Mouse (Mus musculus): ENCODE measurements around the gene Oaf. TPM values are rescaled to one million over a fixed set of nuclear protein-coding genes. Genes with fewer than 3 reads are reported as not detected.

Oaf gene
- polyA plus RNA-seq, 1 experiment from 2014 or later, result 7.9 TPM

- ATAC-seq (ENCODE audit: low FRiP score), result no peak
- Histone ChIP-seq H3K27me3 (ENCODE audit: control insufficient read depth, insufficient read depth, low read length) (peaks cover 29% of the 10 kb centered on the region), H3K4me3 (replicated peaks; ENCODE audit: low read length) (no peak overlapping the region), H3K4me1 (replicated peaks; ENCODE audit: control insufficient read depth, insufficient read depth, low read length) (no peaks in the 10 kb centered on the region; the same call in 1 of the 2 replicates), H3K9me3 (ENCODE audit: control insufficient read depth, low read length) (no peaks in the 10 kb centered on the region), H3K27ac (no peak overlapping the region), H3K4me2 (replicated peaks) (no peak overlapping the region), H3K36me3 (replicated peaks; ENCODE audit: control insufficient read depth, insufficient read depth) (no peaks in the 10 kb centered on the region), H3K9ac (no peak overlapping the region)
- DNase-seq (ENCODE audit: low spot score), result no peak
- WGBS, result 61% methylated on average over 7 of the region's 7 CpGs
Observed at GRCm38 (mm10) chr9:43237111-43237775, 2.5 kb downstream of the Oaf start.

GRCm38 (mm10) chr9:43236576-43236975 lies 3.1 kb downstream of the Oaf start:
- WGBS, result 90% methylated on average over 7 of the region's 7 CpGs

GRCm38 (mm10) chr9:43236106-43236505 lies 3.6 kb downstream of the Oaf start:
- H3K4me1 ChIP-seq (replicated peaks; ENCODE audit: control insufficient read depth, insufficient read depth, low read length), result no peaks in the 10 kb centered on the region; the same call in 1 of the 2 replicates
- H3K4me2 ChIP-seq (replicated peaks), result no peak overlapping the region
- no peaks in the 10 kb centered on the region for H3K36me3 ChIP-seq (replicated peaks; ENCODE audit: control insufficient read depth, insufficient read depth)
- ATAC-seq (ENCODE audit: low FRiP score) (no peak), DNase-seq (ENCODE audit: low spot score) (no peak)
- no peaks in the 10 kb centered on the region for H3K9me3 ChIP-seq (ENCODE audit: control insufficient read depth, low read length)
- no peak overlapping the region for H3K9ac ChIP-seq
- H3K4me3 ChIP-seq (replicated peaks; ENCODE audit: low read length), result no peak overlapping the region
- peaks cover 29% of the 10 kb centered on the region for H3K27me3 ChIP-seq (ENCODE audit: control insufficient read depth, insufficient read depth, low read length)
- 84% methylated on average over 1 of the region's 1 CpGs for WGBS
- H3K27ac ChIP-seq, result no peak overlapping the region

More at GRCm38 (mm10) chr9:43236576-43236975, 3.1 kb downstream of the Oaf start:
- no peak for ATAC-seq (ENCODE audit: low FRiP score)
- H3K9ac ChIP-seq, result no peak overlapping the region
- DNase-seq (ENCODE audit: low spot score), result no peak
- H3K4me3 ChIP-seq (replicated peaks; ENCODE audit: low read length), result no peak overlapping the region
- peaks cover 29% of the 10 kb centered on the region for H3K27me3 ChIP-seq (ENCODE audit: control insufficient read depth, insufficient read depth, low read length)
- H3K27ac ChIP-seq, result no peak overlapping the region
- H3K4me2 ChIP-seq (replicated peaks), result no peak overlapping the region
- no peaks in the 10 kb centered on the region; the same call in 1 of the 2 replicates for H3K4me1 ChIP-seq (replicated peaks; ENCODE audit: control insufficient read depth, insufficient read depth, low read length)
- H3K9me3 ChIP-seq (ENCODE audit: control insufficient read depth, low read length), result no peaks in the 10 kb centered on the region
- no peaks in the 10 kb centered on the region for H3K36me3 ChIP-seq (replicated peaks; ENCODE audit: control insufficient read depth, insufficient read depth)

- H3K27ac ChIP-seq, result no peak overlapping the region
- H3K27me3 ChIP-seq (ENCODE audit: control insufficient read depth, insufficient read depth, low read length), result peaks cover 29% of the 10 kb centered on the region
- WGBS, result 90% methylated on average over 6 of the region's 6 CpGs
- no peaks in the 10 kb centered on the region for H3K36me3 ChIP-seq (replicated peaks; ENCODE audit: control insufficient read depth, insufficient read depth)
- H3K4me3 ChIP-seq (replicated peaks; ENCODE audit: low read length), result no peak overlapping the region
- no peaks in the 10 kb centered on the region for H3K9me3 ChIP-seq (ENCODE audit: control insufficient read depth, low read length)
- no peak overlapping the region for H3K4me2 ChIP-seq (replicated peaks)
- H3K9ac ChIP-seq, result no peak overlapping the region
- H3K4me1 ChIP-seq (replicated peaks; ENCODE audit: control insufficient read depth, insufficient read depth, low read length), result no peaks in the 10 kb centered on the region; the same call in 1 of the 2 replicates
- ATAC-seq (ENCODE audit: low FRiP score), result no peak
- no peak for DNase-seq (ENCODE audit: low spot score)
Observed at GRCm38 (mm10) chr9:43235336-43235735, 4.4 kb downstream of the Oaf start.

GRCm38 (mm10) chr9:43234496-43234895 lies 5.2 kb downstream of the Oaf start:
- H3K4me3 ChIP-seq (replicated peaks; ENCODE audit: low read length), result no peak overlapping the region
- no peaks in the 10 kb centered on the region for H3K9me3 ChIP-seq (ENCODE audit: control insufficient read depth, low read length)
- ATAC-seq (ENCODE audit: low FRiP score) (no peak), DNase-seq (ENCODE audit: low spot score) (no peak)
- no peak overlapping the region for H3K4me2 ChIP-seq (replicated peaks)
- H3K9ac ChIP-seq, result no peak overlapping the region
- no peak overlapping the region for H3K27ac ChIP-seq
- H3K4me1 ChIP-seq (replicated peaks; ENCODE audit: control insufficient read depth, insufficient read depth, low read length), result no peaks in the 10 kb centered on the region; the same call in 1 of the 2 replicates
- H3K27me3 ChIP-seq (ENCODE audit: control insufficient read depth, insufficient read depth, low read length), result peaks cover 28% of the 10 kb centered on the region
- no peaks in the 10 kb centered on the region for H3K36me3 ChIP-seq (replicated peaks; ENCODE audit: control insufficient read depth, insufficient read depth)
- WGBS, result 88% methylated on average over 5 of the region's 5 CpGs

- ATAC-seq (ENCODE audit: low FRiP score) (no peak), DNase-seq (ENCODE audit: low spot score) (no peak)
- Histone ChIP-seq H3K4me2 (replicated peaks) (no peak overlapping the region), H3K36me3 (replicated peaks; ENCODE audit: control insufficient read depth, insufficient read depth) (no peaks in the 10 kb centered on the region), H3K9ac (no peak overlapping the region), H3K4me1 (replicated peaks; ENCODE audit: control insufficient read depth, insufficient read depth, low read length) (no peaks in the 10 kb centered on the region), H3K4me3 (replicated peaks; ENCODE audit: low read length) (no peak overlapping the region), H3K9me3 (ENCODE audit: control insufficient read depth, low read length) (no peaks in the 10 kb centered on the region), H3K27me3 (ENCODE audit: control insufficient read depth, insufficient read depth, low read length) (peaks cover 18% of the 10 kb centered on the region), H3K27ac (no peak overlapping the region)
- 97% methylated on average over 1 of the region's 1 CpGs for WGBS
Observed at GRCm38 (mm10) chr9:43233515-43233914, 6.2 kb downstream of the Oaf start.

- H3K4me3 ChIP-seq (replicated peaks; ENCODE audit: low read length), result no peak overlapping the region
- H3K9ac ChIP-seq, result no peak overlapping the region
- ATAC-seq (ENCODE audit: low FRiP score) (no peak), DNase-seq (ENCODE audit: low spot score) (no peak)
- H3K27me3 ChIP-seq (ENCODE audit: control insufficient read depth, insufficient read depth, low read length), result peaks cover 13% of the 10 kb centered on the region
- H3K9me3 ChIP-seq (ENCODE audit: control insufficient read depth, low read length), result no peaks in the 10 kb centered on the region
- no peaks in the 10 kb centered on the region for H3K4me1 ChIP-seq (replicated peaks; ENCODE audit: control insufficient read depth, insufficient read depth, low read length)
- H3K27ac ChIP-seq, result no peak overlapping the region
- no peaks in the 10 kb centered on the region for H3K36me3 ChIP-seq (replicated peaks; ENCODE audit: control insufficient read depth, insufficient read depth)
- H3K4me2 ChIP-seq (replicated peaks), result no peak overlapping the region
- WGBS, result 80% methylated on average over 5 of the region's 5 CpGs
Observed at GRCm38 (mm10) chr9:43233044-43233443, 6.7 kb downstream of the Oaf start.

GRCm38 (mm10) chr9:43232286-43232685 lies 7.4 kb downstream of the Oaf start:
- no peak overlapping the region for H3K4me2 ChIP-seq (replicated peaks)
- no peak overlapping the region for H3K27ac ChIP-seq
- no peak overlapping the region for H3K4me3 ChIP-seq (replicated peaks; ENCODE audit: low read length)
- 18% methylated on average over 5 of the region's 5 CpGs for WGBS
- peaks cover 6% of the 10 kb centered on the region; the same call in 1 of the 2 replicates for H3K27me3 ChIP-seq (ENCODE audit: control insufficient read depth, insufficient read depth, low read length)
- no peaks in the 10 kb centered on the region for H3K4me1 ChIP-seq (replicated peaks; ENCODE audit: control insufficient read depth, insufficient read depth, low read length)
- DNase-seq (ENCODE audit: low spot score), result no peak
- H3K36me3 ChIP-seq (replicated peaks; ENCODE audit: control insufficient read depth, insufficient read depth), result no peaks in the 10 kb centered on the region
- ATAC-seq (ENCODE audit: low FRiP score), result no peak
- no peak overlapping the region for H3K9ac ChIP-seq
- no peaks in the 10 kb centered on the region for H3K9me3 ChIP-seq (ENCODE audit: control insufficient read depth, low read length)

- no peak for DNase-seq (ENCODE audit: low spot score)
Observed at GRCm38 (mm10) chr9:43231805-43232204, 7.9 kb downstream of the Oaf start.

More at GRCm38 (mm10) chr9:43231805-43232204, 7.9 kb downstream of the Oaf start:
- peaks cover 3% of the 10 kb centered on the region; the same call in 1 of the 2 replicates for H3K27me3 ChIP-seq (ENCODE audit: control insufficient read depth, insufficient read depth, low read length)
- H3K4me2 ChIP-seq (replicated peaks), result no peak overlapping the region
- H3K9ac ChIP-seq, result no peak overlapping the region
- H3K4me1 ChIP-seq (replicated peaks; ENCODE audit: control insufficient read depth, insufficient read depth, low read length), result no peaks in the 10 kb centered on the region
- no peaks in the 10 kb centered on the region for H3K9me3 ChIP-seq (ENCODE audit: control insufficient read depth, low read length)
- WGBS, result 78% methylated on average over 4 of the region's 4 CpGs
- H3K4me3 ChIP-seq (replicated peaks; ENCODE audit: low read length), result no peak overlapping the region
- H3K36me3 ChIP-seq (replicated peaks; ENCODE audit: control insufficient read depth, insufficient read depth), result no peaks in the 10 kb centered on the region
- H3K27ac ChIP-seq, result no peak overlapping the region
- ATAC-seq (ENCODE audit: low FRiP score), result no peak

Data from hindbrain, embryonic 14.5 days (tissue).